Mouse (Mus musculus) liver, embryonic 14.5 days (tissue): ENCODE measurements around the gene Psph. TPM values are rescaled to one million over a fixed set of nuclear protein-coding genes. Genes with fewer than 3 reads are reported as not detected.
"Not testable (repeated sequence)": the region's sequence is repeated elsewhere in the genome, so short reads cannot be mapped to it uniquely, and the experiment has no call there.

ENCODE experiments used
- ATAC-seq: fragments of 200-750 bp; cut with Nextera tagmentation; 2 replicates; pipeline ENCODE4 v1.8.0; 2017; ENCODE audit warnings: moderate number of reproducible peaks, mild to moderate bottlenecking, moderate library complexity; ENCODE audit not compliant: insufficient read depth
- DNase-seq, 3 experiments: peaks; one replicate each; pipeline ENCODE4 v3.0.0-alpha.2; 2012 to 2013; ENCODE audit warnings: low read depth in 3 of 3, low spot score in 3 of 3
- H3K27ac ChIP-seq: fragments of 300-500 bp; sonication (generic); 2 replicates; pipeline ENCODE4 v1.5.1; 2014; ENCODE audit warnings: moderate library complexity, mild to moderate bottlenecking, control low read depth, inconsistent platforms
- H3K27me3 ChIP-seq: fragments of 300-500 bp; sonication (generic); 2 replicates; pipeline ENCODE4 v1.6.1; 2014; ENCODE audit warnings: mild to moderate bottlenecking, low read length, moderate library complexity; ENCODE audit not compliant: control insufficient read depth, insufficient read depth
- H3K36me3 ChIP-seq: fragments of 300-500 bp; sonication (generic); replicated peaks from 2 replicates; pipeline ENCODE4 v1.6.1; 2014; ENCODE audit warnings: low read depth; ENCODE audit not compliant: control insufficient read depth, insufficient read depth
- H3K4me1 ChIP-seq, 2 experiments: fragments of 200-500 bp in 1 of 2; fragments of 300-500 bp in 1 of 2; sonication (generic) in 1 of 2; replicated peaks; 2 replicates each; pipeline ENCODE4 v1.6.1; 2012 to 2014; ENCODE audit warnings: antibody characterized with exemption in 1 of 2, inconsistent platforms in 1 of 2, low read length in 1 of 2; ENCODE audit not compliant: control insufficient read depth in 2 of 2, insufficient read depth in 2 of 2
- H3K4me2 ChIP-seq: fragments of 300-500 bp; sonication (generic); 2 replicates; pipeline ENCODE4 v1.6.1; 2014; ENCODE audit warnings: low read depth, mild to moderate bottlenecking, control low read depth, moderate library complexity
- H3K4me3 ChIP-seq, 2 experiments: fragments of 200-500 bp in 1 of 2; fragments of 300-500 bp in 1 of 2; sonication (generic) in 1 of 2; 2 replicates each; pipeline ENCODE4 v1.5.1; 2012 to 2014; ENCODE audit warnings: low read depth in 2 of 2, low read length in 2 of 2, mild to moderate bottlenecking in 2 of 2, control low read depth in 1 of 2, inconsistent platforms in 1 of 2, moderate library complexity in 1 of 2; ENCODE audit not compliant: insufficient read depth in 1 of 2
- H3K9ac ChIP-seq: fragments of 300-500 bp; sonication (generic); replicated peaks from 2 replicates; pipeline ENCODE4 v1.6.1; 2014; ENCODE audit warnings: mild to moderate bottlenecking, control low read depth, moderate library complexity
- H3K9me3 ChIP-seq: fragments of 300-500 bp; sonication (generic); 2 replicates; pipeline ENCODE4 v1.6.1; 2016; ENCODE audit warnings: low read length, mixed read lengths; ENCODE audit not compliant: control insufficient read depth
- CTCF ChIP-seq: IDR thresholded peaks from 2 replicates; pipeline ENCODE4 v1.5.1; 2016; ENCODE audit warnings: antibody characterized with exemption, low read depth, control low read depth
- EP300 ChIP-seq: IDR thresholded peaks from 2 replicates; pipeline ENCODE4 v1.6.1; 2016; ENCODE audit warnings: antibody characterized with exemption, low read depth
- WGBS: fragments of 180-500 bp; shearing (Covaris S2); extraction: QIAGEN DNeasy Blood & Tissue Kit; methylation state at CpG from one replicate; pipeline ENCODE4 v1.1.7; 2014; ENCODE audit not compliant: insufficient replicate concordance; 5-methylcytosine and 5-hydroxymethylcytosine counted together
- polyA plus RNA-seq, 2 experiments: library from polyadenylated mRNA; depleted of rRNA in 1 of 2; stranded (reverse) in 1 of 2; unstranded in 1 of 2; fragments of >200 nt; fragmentation: Nextera tagmentation in 1 of 2; extraction: Ambion mirVana in 1 of 2; gene quantifications; 2 replicates each; pipeline versions ENCODE4 v1.2.1 to v1.2.3; 2012 to 2014

Gene Psph
- polyA plus RNA-seq, 2 experiments, result 33.6 to 75.5 TPM

- Histone ChIP-seq H3K36me3 (no peaks in the 10 kb centered on the region; the same call in 1 of the 2 replicates), H3K4me1 (peaks cover 6 to 7% of the 10 kb centered on the region in 2 experiments; a peak in 2 of 4 replicates), H3K9me3 (no peaks in the 10 kb centered on the region), H3K27me3 (no peaks in the 10 kb centered on the region), H3K27ac (no peak overlapping the region), H3K9ac (no peak overlapping the region), H3K4me2 (no peak overlapping the region), H3K4me3 (no peak overlapping the region)
- DNase-seq (no peak), ATAC-seq (no peak)
- 77% methylated on average over 3 of the region's 3 CpGs for WGBS
- no peak for TF ChIP-seq CTCF
- no peak for TF ChIP-seq EP300
These were observed 12.6 kb downstream of the Psph start for GRCm38 (mm10) chr5:129774661-129775060.

DNA sequence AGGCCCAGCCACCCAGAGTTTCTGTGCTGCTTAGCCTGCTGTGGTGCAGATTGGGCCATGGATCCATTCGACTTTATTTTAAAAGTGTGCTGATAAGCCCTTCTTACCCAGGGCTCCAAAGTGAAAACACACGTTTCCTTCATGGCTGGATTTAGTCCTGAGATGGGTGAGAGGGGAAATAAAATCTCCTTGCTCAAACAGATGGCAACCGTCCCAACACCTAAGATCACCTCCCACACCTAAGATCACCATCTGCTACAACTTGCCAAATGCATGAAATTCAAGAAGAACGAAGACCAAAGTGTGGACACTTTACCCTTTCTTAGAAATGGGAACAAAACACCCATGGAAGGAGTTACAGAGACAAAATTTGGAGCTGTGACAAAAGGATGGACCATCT is 13.9 kb downstream of the Psph start:
- H3K4me3 ChIP-seq, H3K4me2 ChIP-seq, H3K9me3 ChIP-seq, H3K27me3 ChIP-seq, H3K27ac ChIP-seq, H3K4me1 ChIP-seq, H3K9ac ChIP-seq, ATAC-seq, H3K36me3 ChIP-seq, DNase-seq: not testable (repeated sequence)
- 60% methylated on average over 4 of the region's 4 CpGs for WGBS

DNA sequence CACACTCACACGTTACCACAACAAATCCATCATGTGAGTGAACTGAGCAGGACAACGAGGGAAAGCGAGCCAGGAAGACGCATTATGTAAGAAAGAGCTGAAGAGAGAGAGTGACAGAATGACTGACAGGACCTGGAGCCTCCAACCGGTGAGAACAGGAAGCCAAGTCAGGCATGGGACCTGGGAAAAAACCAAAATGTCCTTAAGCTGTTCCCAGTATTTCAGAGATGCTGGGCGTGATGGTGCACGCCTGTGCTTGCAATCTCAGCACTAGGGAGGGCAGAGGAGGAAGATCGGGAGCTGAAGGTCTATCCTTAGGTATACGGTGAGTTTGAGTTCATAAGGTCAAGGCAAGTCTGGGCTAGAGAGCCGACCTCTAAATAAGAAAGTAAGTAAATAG is 14.8 kb downstream of the Psph start:
- 69% methylated on average over 10 of the region's 10 CpGs for WGBS
- Histone ChIP-seq H3K27me3 (no peaks in the 10 kb centered on the region), H3K27ac (no peak overlapping the region), H3K36me3 (peaks cover 7% of the 10 kb centered on the region; the same call in 1 of the 2 replicates), H3K4me3 (no peak overlapping the region), H3K9me3 (no peaks in the 10 kb centered on the region), H3K4me2 (no peak overlapping the region), H3K4me1 (no peaks in the 10 kb centered on the region; a peak in 1 of 4 replicates), H3K9ac (no peak overlapping the region)
- TF ChIP-seq CTCF (no peak), EP300 (no peak)
- ATAC-seq (no peak), DNase-seq (no peak)

- WGBS, result 75% methylated on average over 23 of the region's 23 CpGs
- ATAC-seq, result no peak
These were observed 16.6 kb downstream of the Psph start for GRCm38 (mm10) chr5:129770443-129771355.

GRCm38 (mm10) chr5:129761865-129762540 is 25.2 kb downstream of the Psph start:
- no peak overlapping the region for H3K9ac ChIP-seq
- H3K9me3 ChIP-seq, result no peaks in the 10 kb centered on the region
- no peaks in the 10 kb centered on the region for H3K27me3 ChIP-seq
- no peak for ATAC-seq
- no peak overlapping the region for H3K4me3 ChIP-seq
- TF ChIP-seq CTCF (no peak), EP300 (no peak)
- no peaks in the 10 kb centered on the region for H3K36me3 ChIP-seq
- H3K4me2 ChIP-seq, result no peak overlapping the region
- WGBS, result 74% methylated on average over 18 of the region's 18 CpGs
- no peak for DNase-seq
- H3K4me1 ChIP-seq, result peaks cover 0 to 2% of the 10 kb centered on the region in 2 experiments; a peak in 1 of 4 replicates
- no peak overlapping the region for H3K27ac ChIP-seq

More at GRCm38 (mm10) chr5:129770443-129771355, 16.6 kb downstream of the Psph start:
- Histone ChIP-seq H3K4me2 (no peak overlapping the region), H3K36me3 (peaks cover 7% of the 10 kb centered on the region; the same call in 1 of the 2 replicates), H3K27me3 (no peaks in the 10 kb centered on the region), H3K4me1 (no peaks in the 10 kb centered on the region; a peak in 1 of 4 replicates), H3K9ac (no peak overlapping the region), H3K4me3 (no peak overlapping the region), H3K27ac (no peak overlapping the region), H3K9me3 (no peaks in the 10 kb centered on the region)
- DNase-seq, result no peak
- no peak for TF ChIP-seq CTCF
- TF ChIP-seq EP300, result no peak
